Mouse (Mus musculus) cortical plate, adult 2 months (tissue): ENCODE measurements around the gene Fam155a.

Experiments used
- CTCF ChIP-seq: fragments of 200-500 bp; IDR thresholded peaks from 2 replicates; pipeline ENCODE4 v1.5.1; 2011; ENCODE audit warnings: mild to moderate bottlenecking, control low read depth, low read length; ENCODE audit not compliant: insufficient read depth; ENCODE audit errors: extremely low read depth
- POLR2A ChIP-seq: fragments of 200-500 bp; IDR thresholded peaks from 2 replicates; pipeline ENCODE4 v1.6.1; 2011; ENCODE audit warnings: mild to moderate bottlenecking, low read length, control low read depth; ENCODE audit not compliant: insufficient read depth; ENCODE audit errors: extremely low read depth

- TF ChIP-seq POLR2A (no peak), CTCF (no peak)
These were observed 61.2 kb downstream of the Fam155a start for GRCm38 (mm10) chr8:9709791-9710190.
